Mouse (Mus musculus): ENCODE data around the gene Tmtc2. TPM values are rescaled to one million over a fixed set of nuclear protein-coding genes. Genes with fewer than 3 reads are reported as not detected.

The Tmtc2 gene
- polyA plus RNA-seq, 1 experiment from 2014 or later, result 8.0 TPM

- H3K27me3 ChIP-seq (ENCODE audit: insufficient read depth, poor library complexity, severe bottlenecking), result peaks cover 19% of the 10 kb centered on the region
- no peaks in the 10 kb centered on the region for H3K9me3 ChIP-seq
- no peak overlapping the region for H3K4me3 ChIP-seq
- 91% methylated on average over 18 of the region's 18 CpGs for WGBS
- no peaks in the 10 kb centered on the region; the same call in 1 of the 2 replicates for H3K36me3 ChIP-seq
- no peak for DNase-seq (ENCODE audit: low spot score)
- H3K4me1 ChIP-seq (replicated peaks), result peaks cover 22% of the 10 kb centered on the region
- no peak overlapping the region for H3K27ac ChIP-seq
These were observed 96.5 kb downstream of the Tmtc2 start for GRCm38 (mm10) chr10:105477623-105478238.

GRCm38 (mm10) chr10:105474162-105474830 is 100.0 kb downstream of the Tmtc2 start:
- H3K4me1 ChIP-seq (replicated peaks), result peaks cover 6% of the 10 kb centered on the region; the same call in 1 of the 2 replicates
- no peaks in the 10 kb centered on the region for H3K9me3 ChIP-seq
- WGBS, result 87% methylated on average over 6 of the region's 6 CpGs
- no peak overlapping the region for H3K27ac ChIP-seq
- no peak for DNase-seq (ENCODE audit: low spot score)
- H3K27me3 ChIP-seq (ENCODE audit: insufficient read depth, poor library complexity, severe bottlenecking), result no peaks in the 10 kb centered on the region
- no peaks in the 10 kb centered on the region; the same call in 1 of the 2 replicates for H3K36me3 ChIP-seq
- H3K4me3 ChIP-seq, result no peak overlapping the region

- peaks cover 4% of the 10 kb centered on the region; the same call in 1 of the 2 replicates for H3K4me1 ChIP-seq (replicated peaks)
- H3K27me3 ChIP-seq (ENCODE audit: insufficient read depth, poor library complexity, severe bottlenecking), result no peaks in the 10 kb centered on the region
- no peak overlapping the region for H3K27ac ChIP-seq
- no peaks in the 10 kb centered on the region for H3K36me3 ChIP-seq
- DNase-seq (ENCODE audit: low spot score), result no peak
- no peak overlapping the region for H3K4me3 ChIP-seq
- 86% methylated on average over 4 of the region's 4 CpGs for WGBS
- H3K9me3 ChIP-seq, result no peaks in the 10 kb centered on the region
These were observed 109.9 kb downstream of the Tmtc2 start for GRCm38 (mm10) chr10:105464378-105464777.

GRCm38 (mm10) chr10:105453441-105453840 is 120.8 kb downstream of the Tmtc2 start:
- Histone ChIP-seq H3K27ac (no peak overlapping the region), H3K27me3 (ENCODE audit: insufficient read depth, poor library complexity, severe bottlenecking) (no peaks in the 10 kb centered on the region), H3K4me1 (replicated peaks) (no peaks in the 10 kb centered on the region), H3K36me3 (no peaks in the 10 kb centered on the region), H3K9me3 (no peaks in the 10 kb centered on the region), H3K4me3 (no peak overlapping the region)
- 87% methylated on average over 8 of the region's 8 CpGs for WGBS
- DNase-seq (ENCODE audit: low spot score), result no peak

GRCm38 (mm10) chr10:105447191-105447590 is 127.1 kb downstream of the Tmtc2 start:
- Histone ChIP-seq H3K4me3 (no peak overlapping the region), H3K27ac (no peak overlapping the region), H3K36me3 (no peaks in the 10 kb centered on the region), H3K27me3 (ENCODE audit: insufficient read depth, poor library complexity, severe bottlenecking) (no peaks in the 10 kb centered on the region), H3K4me1 (replicated peaks) (no peaks in the 10 kb centered on the region), H3K9me3 (no peaks in the 10 kb centered on the region)
- 83% methylated on average over 2 of the region's 2 CpGs for WGBS
- no peak for DNase-seq (ENCODE audit: low spot score)

GRCm38 (mm10) chr10:105444309-105444708 is 129.9 kb downstream of the Tmtc2 start:
- DNase-seq (ENCODE audit: low spot score), result no peak
- no peaks in the 10 kb centered on the region for H3K4me1 ChIP-seq (replicated peaks)
- no peak overlapping the region for H3K4me3 ChIP-seq
- no peak overlapping the region for H3K27ac ChIP-seq
- no peaks in the 10 kb centered on the region for H3K36me3 ChIP-seq
- H3K27me3 ChIP-seq (ENCODE audit: insufficient read depth, poor library complexity, severe bottlenecking), result no peaks in the 10 kb centered on the region
- WGBS, result 80% methylated on average over 3 of the region's 3 CpGs
- no peaks in the 10 kb centered on the region for H3K9me3 ChIP-seq

GRCm38 (mm10) chr10:105434879-105435278 is 139.4 kb downstream of the Tmtc2 start:
- 84% methylated on average over 5 of the region's 5 CpGs for WGBS
- DNase-seq (ENCODE audit: low spot score), result no peak

GRCm38 (mm10) chr10:105430885-105431284 is 143.4 kb downstream of the Tmtc2 start:
- Histone ChIP-seq H3K27me3 (ENCODE audit: insufficient read depth, poor library complexity, severe bottlenecking) (no peaks in the 10 kb centered on the region), H3K4me3 (no peak overlapping the region), H3K36me3 (no peaks in the 10 kb centered on the region), H3K9me3 (no peaks in the 10 kb centered on the region), H3K4me1 (replicated peaks) (peaks cover 7% of the 10 kb centered on the region), H3K27ac (no peak overlapping the region)
- DNase-seq (ENCODE audit: low spot score), result peak; percentile 8
- WGBS, result 51% methylated on average over 3 of the region's 3 CpGs

More at GRCm38 (mm10) chr10:105434879-105435278, 139.4 kb downstream of the Tmtc2 start:
- Histone ChIP-seq H3K36me3 (no peaks in the 10 kb centered on the region), H3K27ac (no peak overlapping the region), H3K9me3 (no peaks in the 10 kb centered on the region), H3K4me1 (replicated peaks) (peaks cover 7% of the 10 kb centered on the region), H3K27me3 (ENCODE audit: insufficient read depth, poor library complexity, severe bottlenecking) (no peaks in the 10 kb centered on the region), H3K4me3 (no peak overlapping the region)

- no peak for DNase-seq (ENCODE audit: low spot score)
- no peak overlapping the region for H3K27ac ChIP-seq
- H3K9me3 ChIP-seq, result no peaks in the 10 kb centered on the region
- H3K4me1 ChIP-seq (replicated peaks), result peaks cover 7% of the 10 kb centered on the region
- WGBS, result 57% methylated on average over 5 of the region's 5 CpGs
- no peak overlapping the region for H3K4me3 ChIP-seq
- H3K27me3 ChIP-seq (ENCODE audit: insufficient read depth, poor library complexity, severe bottlenecking), result no peaks in the 10 kb centered on the region
- no peaks in the 10 kb centered on the region for H3K36me3 ChIP-seq
These were observed 144.0 kb downstream of the Tmtc2 start for GRCm38 (mm10) chr10:105430232-105430631.

GRCm38 (mm10) chr10:105428080-105428479 is 146.2 kb downstream of the Tmtc2 start:
- Histone ChIP-seq H3K36me3 (no peaks in the 10 kb centered on the region), H3K9me3 (no peaks in the 10 kb centered on the region), H3K27ac (no peak overlapping the region), H3K27me3 (ENCODE audit: insufficient read depth, poor library complexity, severe bottlenecking) (no peaks in the 10 kb centered on the region), H3K4me3 (no peak overlapping the region), H3K4me1 (replicated peaks) (peaks cover 7% of the 10 kb centered on the region)
- WGBS, result 86% methylated on average over 5 of the region's 5 CpGs
- DNase-seq (ENCODE audit: low spot score), result no peak

GRCm38 (mm10) chr10:105427625-105428024 is 146.6 kb downstream of the Tmtc2 start:
- 91% methylated on average over 7 of the region's 7 CpGs for WGBS
- no peak overlapping the region for H3K4me3 ChIP-seq

GRCm38 (mm10) chr10:105425052-105425451 is 149.2 kb downstream of the Tmtc2 start:
- Histone ChIP-seq H3K4me1 (replicated peaks) (no peaks in the 10 kb centered on the region), H3K9me3 (no peaks in the 10 kb centered on the region), H3K4me3 (no peak overlapping the region), H3K36me3 (0 out of 2 replicates have a peak, but pooled peaks cover 3% of the 10 kb centered on the region), H3K27me3 (ENCODE audit: insufficient read depth, poor library complexity, severe bottlenecking) (no peaks in the 10 kb centered on the region), H3K27ac (no peak overlapping the region)
- WGBS, result 91% methylated on average over 1 of the region's 1 CpGs
- no peak for DNase-seq (ENCODE audit: low spot score)

More at GRCm38 (mm10) chr10:105427625-105428024, 146.6 kb downstream of the Tmtc2 start:
- H3K9me3 ChIP-seq, result no peaks in the 10 kb centered on the region
- DNase-seq (ENCODE audit: low spot score), result no peak
- H3K27me3 ChIP-seq (ENCODE audit: insufficient read depth, poor library complexity, severe bottlenecking), result no peaks in the 10 kb centered on the region
- H3K36me3 ChIP-seq, result no peaks in the 10 kb centered on the region
- no peak overlapping the region for H3K27ac ChIP-seq
- peaks cover 7% of the 10 kb centered on the region for H3K4me1 ChIP-seq (replicated peaks)

- no peak for DNase-seq (ENCODE audit: low spot score)
- no peaks in the 10 kb centered on the region for H3K4me1 ChIP-seq (replicated peaks)
- H3K36me3 ChIP-seq, result 0 out of 2 replicates have a peak, but pooled peaks cover 3% of the 10 kb centered on the region
- WGBS, result 83% methylated on average over 3 of the region's 3 CpGs
- no peaks in the 10 kb centered on the region for H3K27me3 ChIP-seq (ENCODE audit: insufficient read depth, poor library complexity, severe bottlenecking)
- no peaks in the 10 kb centered on the region for H3K9me3 ChIP-seq
- H3K27ac ChIP-seq, result no peak overlapping the region
- H3K4me3 ChIP-seq, result no peak overlapping the region
These were observed 151.1 kb downstream of the Tmtc2 start for GRCm38 (mm10) chr10:105423187-105423586.

All from hindbrain, embryonic 10.5 days (tissue).